Mouse (Mus musculus) hindbrain, embryonic 15.5 days (tissue): ENCODE measurements around the gene Gm21883. TPM values are rescaled to one million over a fixed set of nuclear protein-coding genes. Genes with fewer than 3 reads are reported as not detected.
"Not testable (repeated sequence)": the region's sequence is repeated elsewhere in the genome, so short reads cannot be mapped to it uniquely, and the experiment has no call there.

Experiments used
- ATAC-seq: fragments of 200-750 bp; cut with Nextera tagmentation; 2 replicates; pipeline ENCODE4 v1.8.0; 2017; ENCODE audit warnings: low read depth, moderate number of reproducible peaks, moderate TSS enrichment; ENCODE audit not compliant: low FRiP score
- H3K27ac ChIP-seq: fragments of 300-500 bp; sonication (generic); replicated peaks from 2 replicates; pipeline ENCODE4 v1.5.1; 2015; ENCODE audit warnings: mild to moderate bottlenecking, inconsistent platforms
- H3K27me3 ChIP-seq: fragments of 300-500 bp; sonication (generic); 2 replicates; pipeline ENCODE4 v1.6.1; 2015; ENCODE audit warnings: control low read depth, inconsistent platforms
- H3K36me3 ChIP-seq: fragments of 300-500 bp; sonication (generic); 2 replicates; pipeline ENCODE4 v1.6.1; 2015; ENCODE audit warnings: control low read depth, inconsistent platforms
- H3K4me1 ChIP-seq: fragments of 300-500 bp; sonication (generic); replicated peaks from 2 replicates; pipeline ENCODE4 v1.6.1; 2015; ENCODE audit warnings: control low read depth, inconsistent platforms
- H3K4me2 ChIP-seq: fragments of 300-500 bp; sonication (generic); 2 replicates; pipeline ENCODE4 v1.6.1; 2015; ENCODE audit warnings: moderate library complexity, mild to moderate bottlenecking, inconsistent platforms
- H3K4me3 ChIP-seq: fragments of 300-500 bp; sonication (generic); 2 replicates; pipeline ENCODE4 v1.5.1; 2015; ENCODE audit warnings: mild to moderate bottlenecking, inconsistent platforms
- H3K9ac ChIP-seq: fragments of 300-500 bp; sonication (generic); 2 replicates; pipeline ENCODE4 v1.6.1; 2015; ENCODE audit warnings: inconsistent platforms
- H3K9me3 ChIP-seq: fragments of 300-500 bp; sonication (generic); 2 replicates; pipeline ENCODE4 v1.6.1; 2016; ENCODE audit warnings: control low read depth, inconsistent platforms
- WGBS: fragments of 180-500 bp; shearing (Covaris S2); methylation state at CpG from one replicate; pipeline ENCODE4 v1.1.7; 2015; 5-methylcytosine and 5-hydroxymethylcytosine counted together
- polyA plus RNA-seq: library from polyadenylated mRNA; unstranded; fragments of >200 nt; fragmentation: Nextera tagmentation; extraction: Ambion mirVana; gene quantifications from 2 replicates; pipeline ENCODE4 v1.2.1, GENCODE M21; 2015

The Gm21883 gene
- not detected in 2 replicates for polyA plus RNA-seq

- H3K4me3 ChIP-seq, H3K27me3 ChIP-seq, H3K9ac ChIP-seq, ATAC-seq, H3K27ac ChIP-seq, H3K36me3 ChIP-seq, H3K4me2 ChIP-seq, H3K4me1 ChIP-seq, H3K9me3 ChIP-seq: not testable (repeated sequence)
- WGBS, result no CpG with 5 or more reads among the region's 1 CpGs
Measured at GRCm38 (mm10) chrX:31574183-31574582, at the start of gene Gm21883. Gene Gm21883, minus strand, starts transcription at chrX:31574283.

- H3K36me3 ChIP-seq, ATAC-seq, H3K27me3 ChIP-seq, H3K27ac ChIP-seq, H3K9me3 ChIP-seq, H3K4me2 ChIP-seq, H3K9ac ChIP-seq, H3K4me3 ChIP-seq, H3K4me1 ChIP-seq: not testable (repeated sequence)
- no CpG with 5 or more reads among the region's 2 CpGs for WGBS
Measured at GRCm38 (mm10) chrX:31618820-31619219, 44.7 kb upstream of the Gm21883 start, which contains the start of gene Spin2e. Gene Spin2e, minus strand, starts transcription at chrX:31618920.

Other genes with a start within 250 kb of the Gm21883 start
- not detected in 2 replicates for gene Btbd35f26, start 237.8 kb downstream of the Gm21883 start, polyA plus RNA-seq
- gene Btbd35f19, start 190.4 kb downstream of the Gm21883 start, polyA plus RNA-seq, result not detected in 2 replicates
- gene Spin2e, start 44.6 kb upstream of the Gm21883 start, polyA plus RNA-seq, result not detected in 2 replicates
- not detected in 2 replicates for gene Btbd35f25, start 142.9 kb upstream of the Gm21883 start, polyA plus RNA-seq